Mouse (Mus musculus) heart, adult 2 months (tissue): ENCODE measurements around the gene Dnaja1. TPM values are rescaled to one million over a fixed set of nuclear protein-coding genes. Genes with fewer than 3 reads are reported as not detected.

Experiments
- DNase-seq, 2 experiments: peaks; one replicate each; pipeline ENCODE4 v3.0.0; 2021
- H3K27ac ChIP-seq: fragments of 200-600 bp; 2 replicates; pipeline ENCODE4 v1.8.1; 2022
- H3K27me3 ChIP-seq: fragments of 200-500 bp; 2 replicates; pipeline ENCODE4 v1.6.1; 2012; ENCODE audit warnings: mild to moderate bottlenecking, low read length, inconsistent platforms, mixed read lengths; ENCODE audit not compliant: control insufficient read depth, insufficient read depth
- H3K36me3 ChIP-seq: fragments of 200-500 bp; 2 replicates; pipeline ENCODE4 v1.6.1; 2012; ENCODE audit warnings: low read length, inconsistent platforms; ENCODE audit not compliant: control insufficient read depth, insufficient read depth
- H3K4me1 ChIP-seq: fragments of 200-500 bp; 2 replicates; pipeline ENCODE4 v1.6.1; 2011; ENCODE audit warnings: low read length; ENCODE audit not compliant: control insufficient read depth, insufficient read depth
- H3K4me3 ChIP-seq: fragments of 200-600 bp; 2 replicates; pipeline ENCODE4 v1.8.1; 2022
- H3K79me2 ChIP-seq: fragments of 200-500 bp; replicated peaks from 2 replicates; pipeline ENCODE4 v1.6.1; 2012; ENCODE audit warnings: mild to moderate bottlenecking, inconsistent platforms, low read length, moderate library complexity, mixed read lengths; ENCODE audit not compliant: control insufficient read depth, insufficient read depth
- H3K9ac ChIP-seq: fragments of 200-500 bp; 2 replicates; pipeline ENCODE4 v1.6.1; 2012; ENCODE audit warnings: low read depth, mild to moderate bottlenecking, control low read depth, inconsistent platforms, low read length, mixed read lengths
- CTCF ChIP-seq: fragments of 200-600 bp; IDR thresholded peaks from 2 replicates; pipeline ENCODE4 v1.8.1; 2022; ENCODE audit warnings: antibody characterized with exemption, mild to moderate bottlenecking, moderate library complexity
- EP300 ChIP-seq: fragments of 200-500 bp; IDR thresholded peaks from 2 replicates; pipeline ENCODE4 v1.6.1; 2011; ENCODE audit warnings: low read depth, low read length, control low read depth; ENCODE audit not compliant: insufficient read depth
- POLR2A ChIP-seq: fragments of 200-500 bp; IDR thresholded peaks from 2 replicates; pipeline ENCODE4 v1.6.1; 2011; ENCODE audit warnings: mild to moderate bottlenecking, low read depth, low read length, control low read depth; ENCODE audit not compliant: insufficient read depth
- WGBS: fragments of 180-500 bp; shearing (Covaris S2); methylation state at CpG from one replicate; pipeline ENCODE4 v1.1.7; 2018; 5-methylcytosine and 5-hydroxymethylcytosine counted together
- intact Hi-C: fragments of 180-260 bp; cut with DNase I; formaldehyde crosslinking; loops from one replicate; pipeline ENCODE4 v1.15.1; 2025
- polyA plus RNA-seq: library from polyadenylated mRNA; depleted of rRNA; stranded (reverse); fragments of >200 nt; gene quantifications from 2 replicates; pipeline ENCODE4 v1.2.3, GENCODE M21; 2012
- total RNA-seq, 2 experiments: library from RNA; stranded (reverse); gene quantifications; 2 replicates each; pipeline ENCODE4 v1.2.3; 2021

The Dnaja1 gene
- total and polyA plus RNA-seq, 3 experiments = 5.9 to 114 (median 60.2) TPM

DNA sequence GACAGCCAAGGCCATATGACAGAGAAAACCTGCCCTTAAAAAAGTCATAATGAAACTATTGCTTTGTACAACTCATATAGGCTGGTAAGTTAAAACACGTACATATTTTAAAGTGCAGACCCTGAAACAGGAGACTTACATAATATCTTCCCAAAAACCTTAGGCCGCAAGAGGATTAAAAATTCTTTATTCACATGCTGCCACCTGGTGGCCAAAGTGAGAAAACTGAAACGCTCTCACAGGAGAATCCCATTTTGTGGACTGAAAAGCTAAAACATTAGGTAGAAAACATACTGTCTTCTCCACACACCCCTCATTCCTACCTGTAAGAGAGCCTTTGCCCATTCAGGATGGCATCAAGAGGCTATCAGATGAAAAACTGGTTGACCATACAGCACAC is 40.0 kb upstream of the Dnaja1 start:
- no peaks in the 10 kb centered on the region for H3K36me3 ChIP-seq
- H3K27ac ChIP-seq = no peak overlapping the region
- H3K79me2 ChIP-seq = no peaks in the 10 kb centered on the region
- no peaks in the 10 kb centered on the region for H3K4me1 ChIP-seq
- DNase-seq = peak; percentile 26 to 58
- H3K27me3 ChIP-seq = no peaks in the 10 kb centered on the region
- intact Hi-C loops = loop anchor here (1.0 to 5.0 kb wide), 2 partner anchors 381 to 545 kb away; no protein-coding TSS in a partner anchor
- H3K4me3 ChIP-seq = no peak overlapping the region
- no peak overlapping the region for H3K9ac ChIP-seq
- WGBS = 13% methylated on average over 3 of the region's 3 CpGs
- TF ChIP-seq POLR2A (no peak), CTCF (peak; percentile 89), EP300 (no peak)

- 88% methylated on average over 5 of the region's 5 CpGs for WGBS
- intact Hi-C loops = loop anchor here (1.0 to 5.0 kb wide), 2 partner anchors 381 to 545 kb away; no protein-coding TSS in a partner anchor
Measured at GRCm38 (mm10) chr4:40682359-40682758, 39.6 kb upstream of the Dnaja1 start.

DNA sequence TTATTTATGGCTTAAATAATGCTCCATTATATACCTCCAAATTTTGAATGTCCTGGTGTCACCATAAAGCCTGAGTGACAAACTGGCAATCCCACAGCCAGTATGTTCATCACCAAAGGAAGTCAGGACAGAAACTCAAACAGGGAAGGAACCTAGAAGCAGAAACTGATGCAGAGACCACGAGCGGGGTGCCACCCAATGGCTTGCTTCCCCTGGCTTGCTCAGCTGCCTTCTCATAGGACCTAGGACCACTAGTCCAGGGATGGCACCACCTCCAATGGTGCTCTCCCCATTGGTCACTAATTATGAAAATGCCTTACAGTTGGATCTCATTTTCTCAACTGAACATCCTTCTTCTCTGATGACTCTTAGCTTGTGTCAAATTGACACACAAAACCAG is 38.6 kb upstream of the Dnaja1 start:
- H3K27me3 ChIP-seq = no peaks in the 10 kb centered on the region
- H3K36me3 ChIP-seq = no peaks in the 10 kb centered on the region
- no peaks in the 10 kb centered on the region for H3K4me1 ChIP-seq
- no peak overlapping the region for H3K4me3 ChIP-seq
- no peaks in the 10 kb centered on the region for H3K79me2 ChIP-seq
- no peak overlapping the region for H3K9ac ChIP-seq
- TF ChIP-seq POLR2A (no peak), CTCF (no peak), EP300 (no peak)
- DNase-seq = no peak
- WGBS = 79% methylated on average over 2 of the region's 2 CpGs
- no peak overlapping the region for H3K27ac ChIP-seq
- intact Hi-C loops = loop anchor here (5.0 kb wide), 1 partner anchor 546 kb away; no protein-coding TSS in a partner anchor

More at GRCm38 (mm10) chr4:40682359-40682758, 39.6 kb upstream of the Dnaja1 start:
- DNase-seq = no peak
- no peaks in the 10 kb centered on the region for H3K79me2 ChIP-seq
- no peak overlapping the region for H3K4me3 ChIP-seq
- TF ChIP-seq POLR2A = no peak
- no peak for TF ChIP-seq EP300
- TF ChIP-seq CTCF = no peak
- H3K9ac ChIP-seq = no peak overlapping the region
- no peaks in the 10 kb centered on the region for H3K4me1 ChIP-seq
- no peaks in the 10 kb centered on the region for H3K36me3 ChIP-seq
- H3K27ac ChIP-seq = no peak overlapping the region
- no peaks in the 10 kb centered on the region for H3K27me3 ChIP-seq

DNA sequence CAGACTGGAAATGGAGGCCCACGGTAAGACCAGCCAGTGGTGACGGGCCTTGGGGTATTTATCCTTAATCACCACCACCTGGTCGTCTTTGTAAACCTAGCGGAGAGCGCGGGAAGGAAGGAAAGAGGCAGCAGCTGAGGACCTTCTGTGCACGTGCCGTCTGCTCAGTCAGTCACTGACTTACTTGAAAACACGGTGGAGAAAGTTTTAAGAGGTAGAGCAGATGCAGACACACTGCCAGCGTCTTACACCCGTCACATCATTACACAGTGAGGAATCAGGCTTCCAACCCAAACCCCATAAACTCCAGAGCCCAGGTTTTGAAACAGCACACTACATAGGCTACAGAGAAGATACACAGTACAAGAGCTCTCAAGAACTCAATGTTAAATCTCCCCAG is 30.9 kb upstream of the Dnaja1 start:
- 91% methylated on average over 11 of the region's 11 CpGs for WGBS
- no peaks in the 10 kb centered on the region for H3K4me1 ChIP-seq
- DNase-seq = no peak
- H3K4me3 ChIP-seq = no peak overlapping the region
- no peak overlapping the region for H3K27ac ChIP-seq
- H3K36me3 ChIP-seq = no peaks in the 10 kb centered on the region
- intact Hi-C loops = no loop called here
- TF ChIP-seq CTCF = no peak
- no peak for TF ChIP-seq POLR2A
- TF ChIP-seq EP300 = no peak
- no peak overlapping the region for H3K9ac ChIP-seq
- H3K27me3 ChIP-seq = no peaks in the 10 kb centered on the region
- H3K79me2 ChIP-seq = no peaks in the 10 kb centered on the region

DNA sequence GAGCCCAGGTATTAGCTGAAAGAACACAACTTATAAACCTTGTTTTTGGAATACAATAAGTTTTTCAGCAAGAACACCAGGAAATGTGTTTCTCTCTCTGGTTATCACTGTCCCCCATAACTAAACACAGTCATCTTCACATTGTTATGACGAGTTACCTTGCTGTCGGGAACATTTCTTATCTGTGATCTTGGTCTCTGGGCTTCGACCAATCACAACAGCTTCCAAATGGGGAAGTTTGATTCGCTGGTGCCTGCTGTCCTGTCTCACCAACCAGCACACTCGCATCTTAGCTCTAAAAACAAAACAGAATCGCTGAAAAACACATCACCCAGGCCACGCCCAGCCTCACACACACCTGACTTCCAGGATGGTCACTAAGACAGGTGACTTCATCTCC is 24.9 kb upstream of the Dnaja1 start:
- Histone ChIP-seq H3K27me3 (no peaks in the 10 kb centered on the region), H3K79me2 (no peaks in the 10 kb centered on the region), H3K36me3 (peaks cover 2% of the 10 kb centered on the region; the same call in 1 of the 2 replicates), H3K4me1 (peaks cover 2% of the 10 kb centered on the region), H3K4me3 (no peak overlapping the region), H3K9ac (no peak overlapping the region), H3K27ac (no peak overlapping the region)
- no peak for DNase-seq
- intact Hi-C loops = no loop called here
- WGBS = 83% methylated on average over 7 of the region's 7 CpGs
- TF ChIP-seq CTCF = no peak
- TF ChIP-seq EP300 = no peak
- TF ChIP-seq POLR2A = no peak

- peak in 1 of 2 experiments; percentile 22 for DNase-seq
- Histone ChIP-seq H3K9ac (no peak overlapping the region), H3K4me3 (no peak overlapping the region), H3K36me3 (peaks cover 4% of the 10 kb centered on the region; the same call in 1 of the 2 replicates), H3K27ac (no peak overlapping the region), H3K4me1 (peaks cover 9% of the 10 kb centered on the region), H3K79me2 (no peaks in the 10 kb centered on the region), H3K27me3 (no peaks in the 10 kb centered on the region)
- intact Hi-C loops = no loop called here
- WGBS = 69% methylated on average over 8 of the region's 8 CpGs
- TF ChIP-seq CTCF = no peak
- no peak for TF ChIP-seq EP300
- no peak for TF ChIP-seq POLR2A
Measured at GRCm38 (mm10) chr4:40700216-40700615, 21.7 kb upstream of the Dnaja1 start.
